Comparison of ENCODE assay signal across 11 mouse cellular contexts in the genomic region with DNA sequence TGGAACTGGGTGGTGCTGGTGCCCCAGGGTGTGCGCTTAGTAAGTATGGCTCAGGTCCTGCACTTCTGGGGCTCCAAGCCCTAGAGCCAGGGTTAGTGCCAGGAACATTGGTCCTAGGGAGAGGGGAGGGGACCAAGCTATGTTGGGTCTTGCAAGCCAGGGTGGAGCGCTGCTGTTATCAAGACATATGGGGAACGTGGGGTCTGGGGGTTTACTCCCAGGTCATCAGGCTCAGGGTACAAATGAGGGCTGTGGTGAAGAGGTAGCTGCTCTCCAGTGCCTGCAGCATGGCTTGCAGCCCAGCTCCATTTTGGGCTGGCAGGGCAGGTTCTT. TPM values are rescaled to one million over a fixed set of nuclear protein-coding genes. Genes with fewer than 3 reads are reported as not detected.
DNase-seq lines count a peak whose midpoint lies in the region; ATAC-seq lines count a peak whose summit lies in the region.
"Had no signal": no experiment of that assay in that cellular context is flagged by ENCODE, and none has a peak within 500 bp of the region (broad histone marks: within the 10 kb centered on the region; RNA-seq: fewer than 3 reads in every experiment).

No protein-coding gene starts in this region.

- no peaks in the 10 kb centered on the region for H3K9me3 ChIP-seq in forebrain, embryonic 10.5 days
- no peaks in the 10 kb centered on the region for H3K9me3 ChIP-seq in forebrain, embryonic 15.5 days
- no peaks in the 10 kb centered on the region for H3K9me3 ChIP-seq in intestine, embryonic 16.5 days (ENCODE audit: control insufficient read depth, low read length)
- H3K9me3 ChIP-seq in intestine, embryonic 15.5 days = no peaks in the 10 kb centered on the region
- H3K9me3 ChIP-seq in megakaryocyte, embryonic 14.5 days = no peaks in the 10 kb centered on the region
- H3K9me3 ChIP-seq in limb, embryonic 12.5 days = no peaks in the 10 kb centered on the region
- H3K9me3 ChIP-seq: embryonic facial prominence, embryonic 15.5 days had no signal

- H3K27ac ChIP-seq in forebrain, embryonic 10.5 days = 0 out of 2 replicates have a peak overlapping the region, but pooled peaks have one; percentile 20
- H3K27ac ChIP-seq in forebrain, embryonic 15.5 days (replicated peaks) = no peak overlapping the region
- H3K27ac ChIP-seq in intestine, embryonic 16.5 days (ENCODE audit: low read length) = no peak overlapping the region
- no peak overlapping the region for H3K27ac ChIP-seq in intestine, embryonic 15.5 days
- no peak overlapping the region for H3K27ac ChIP-seq in limb, embryonic 12.5 days
- H3K27ac ChIP-seq: embryonic facial prominence, embryonic 15.5 days had no signal

- H3K4me2 ChIP-seq in forebrain, embryonic 15.5 days (replicated peaks) = no peak overlapping the region
- H3K4me2 ChIP-seq in intestine, embryonic 16.5 days (ENCODE audit: low read depth, low read length) = no peak overlapping the region
- H3K4me2 ChIP-seq in intestine, embryonic 15.5 days (replicated peaks) = no peak overlapping the region
- H3K4me2 ChIP-seq in limb, embryonic 12.5 days = no peak overlapping the region
- H3K4me2 ChIP-seq: embryonic facial prominence, embryonic 15.5 days had no signal

- no peaks in the 10 kb centered on the region for H3K36me3 ChIP-seq in forebrain, embryonic 10.5 days (replicated peaks)
- H3K36me3 ChIP-seq in forebrain, embryonic 15.5 days = no peaks in the 10 kb centered on the region
- H3K36me3 ChIP-seq in intestine, embryonic 16.5 days (ENCODE audit: control insufficient read depth, insufficient read depth, low read length) = no peaks in the 10 kb centered on the region
- H3K36me3 ChIP-seq in intestine, embryonic 15.5 days = no peaks in the 10 kb centered on the region
- peaks cover 23% of the 10 kb centered on the region for H3K36me3 ChIP-seq in megakaryocyte, embryonic 14.5 days (replicated peaks; ENCODE audit: low read length)
- no peaks in the 10 kb centered on the region for H3K36me3 ChIP-seq in limb, embryonic 12.5 days
- H3K36me3 ChIP-seq: embryonic facial prominence, embryonic 15.5 days had no signal

- peaks cover 23% of the 10 kb centered on the region for H3K4me1 ChIP-seq in forebrain, embryonic 10.5 days
- H3K4me1 ChIP-seq in forebrain, embryonic 15.5 days = peaks cover 5% of the 10 kb centered on the region; the same call in 1 of the 2 replicates
- H3K4me1 ChIP-seq in intestine, embryonic 16.5 days (ENCODE audit: control insufficient read depth, insufficient read depth, low read length) = no peaks in the 10 kb centered on the region; the same call in 1 of the 2 replicates
- H3K4me1 ChIP-seq in intestine, embryonic 15.5 days (replicated peaks) = no peaks in the 10 kb centered on the region
- H3K4me1 ChIP-seq in megakaryocyte, embryonic 14.5 days = peaks cover 94% of the 10 kb centered on the region
- 0 out of 2 replicates have a peak, but pooled peaks cover 4% of the 10 kb centered on the region for H3K4me1 ChIP-seq in limb, embryonic 12.5 days (replicated peaks)

- no peak overlapping the region for H3K9ac ChIP-seq in forebrain, embryonic 15.5 days (replicated peaks)
- H3K9ac ChIP-seq in intestine, embryonic 16.5 days (ENCODE audit: low read depth, low read length) = no peak overlapping the region
- no peak overlapping the region for H3K9ac ChIP-seq in intestine, embryonic 15.5 days
- 0 out of 2 replicates have a peak overlapping the region, but pooled peaks have one; percentile 18 for H3K9ac ChIP-seq in limb, embryonic 12.5 days (replicated peaks)
- H3K9ac ChIP-seq: embryonic facial prominence, embryonic 15.5 days; liver, postnatal 0 days had no signal

- no peak for DNase-seq in forebrain, embryonic 10.5 days (ENCODE audit: extremely low spot score, low spot score)
- DNase-seq in frontal cortex, postnatal 10 days (ENCODE audit: low spot score in 2 of 2) = no peak

- no peak; the same call in 1 of the 2 replicates for ATAC-seq in forebrain, embryonic 15.5 days (replicated peaks)
- peak; percentile 31; the same call in 1 of the 2 replicates for ATAC-seq in intestine, embryonic 16.5 days
- ATAC-seq in intestine, embryonic 15.5 days = no peak
- no peak for ATAC-seq in megakaryocyte, adult 5-6 weeks (ENCODE audit: poor library complexity, severe bottlenecking)
- no peak; the same call in 1 of the 2 replicates for ATAC-seq in limb, embryonic 12.5 days (ENCODE audit: insufficient number of reproducible peaks, insufficient read depth, low FRiP score, low TSS enrichment, low read depth)

- WGBS in forebrain, embryonic 10.5 days = 93% methylated on average over 3 of the region's 3 CpGs
- 97% methylated on average over 3 of the region's 3 CpGs for WGBS in forebrain, embryonic 15.5 days
- WGBS in intestine, embryonic 16.5 days = 88% methylated on average over 3 of the region's 3 CpGs
- 88% methylated on average over 3 of the region's 3 CpGs for WGBS in intestine, embryonic 15.5 days
- 80% methylated on average over 3 of the region's 3 CpGs for WGBS in limb, embryonic 12.5 days

- H3K4me3 ChIP-seq in forebrain, embryonic 10.5 days = no peak overlapping the region
- no peak overlapping the region for H3K4me3 ChIP-seq in forebrain, embryonic 15.5 days
- H3K4me3 ChIP-seq in intestine, embryonic 16.5 days (ENCODE audit: low read length) = no peak overlapping the region
- no peak overlapping the region for H3K4me3 ChIP-seq in intestine, embryonic 15.5 days (replicated peaks)
- H3K4me3 ChIP-seq in megakaryocyte, embryonic 14.5 days (replicated peaks) = peak overlapping the region; percentile 71
- no peak overlapping the region for H3K4me3 ChIP-seq in limb, embryonic 12.5 days (replicated peaks)
- H3K4me3 ChIP-seq: embryonic facial prominence, embryonic 15.5 days had no signal

- no peaks in the 10 kb centered on the region for H3K27me3 ChIP-seq in forebrain, embryonic 10.5 days (ENCODE audit: poor library complexity, severe bottlenecking)
- H3K27me3 ChIP-seq in forebrain, embryonic 15.5 days = no peaks in the 10 kb centered on the region
- no peaks in the 10 kb centered on the region for H3K27me3 ChIP-seq in intestine, embryonic 16.5 days (replicated peaks; ENCODE audit: control insufficient read depth, insufficient read depth, low read length)
- H3K27me3 ChIP-seq in intestine, embryonic 15.5 days (replicated peaks) = no peaks in the 10 kb centered on the region
- H3K27me3 ChIP-seq in megakaryocyte, embryonic 14.5 days (replicated peaks) = peaks cover 9% of the 10 kb centered on the region
- no peaks in the 10 kb centered on the region for H3K27me3 ChIP-seq in limb, embryonic 12.5 days
- H3K27me3 ChIP-seq: CH12.LX; embryonic facial prominence, embryonic 15.5 days had no signal

RNA-seq across cellular contexts. Expression of gene Sun2, which starts 11.1 kb away (rescaled TPM):
- 2.0 and 3.4 TPM in 2 replicates for polyA plus RNA-seq in forebrain, embryonic 10.5 days (2016; fragmentation: Nextera tagmentation; extraction: Ambion mirVana)
- 10.5 and 11.6 TPM in 2 replicates for polyA plus RNA-seq in forebrain, embryonic 15.5 days (2015; fragmentation: Nextera tagmentation; extraction: Ambion mirVana)
- 2.8 and 3.3 TPM in 2 replicates for polyA plus RNA-seq in intestine, embryonic 16.5 days (2015; fragmentation: Nextera tagmentation; extraction: Ambion mirVana)
- polyA plus RNA-seq in intestine, embryonic 15.5 days (2015; fragmentation: Nextera tagmentation; extraction: Ambion mirVana) = 3.4 and 4.5 TPM in 2 replicates
- 27.2 and 34.9 TPM in 2 replicates for polyA plus RNA-seq in megakaryocyte, embryonic 14.5 days (2012; ENCODE audit: insufficient read depth, low replicate concordance)
- 53.6 and 54.4 TPM in 2 replicates for total RNA-seq in megakaryocyte, adult 5-6 weeks (2015)
- 129 and 161 TPM in 2 replicates for total RNA-seq in megakaryocyte, adult 5-6 weeks (2017)
- 6.1 and 6.6 TPM in 2 replicates for polyA plus RNA-seq in limb, embryonic 12.5 days (2016; fragmentation: Nextera tagmentation; extraction: Ambion mirVana)

RNA-seq across cellular contexts. Expression of gene Dnal4, which starts 24.3 kb away (rescaled TPM):
- polyA plus RNA-seq in forebrain, embryonic 10.5 days (2016; fragmentation: Nextera tagmentation; extraction: Ambion mirVana) = 63.3 and 70.8 TPM in 2 replicates
- 94.8 and 99.9 TPM in 2 replicates for polyA plus RNA-seq in forebrain, embryonic 15.5 days (2015; fragmentation: Nextera tagmentation; extraction: Ambion mirVana)
- polyA plus RNA-seq in intestine, embryonic 16.5 days (2015; fragmentation: Nextera tagmentation; extraction: Ambion mirVana) = 38.8 and 43.0 TPM in 2 replicates
- polyA plus RNA-seq in intestine, embryonic 15.5 days (2015; fragmentation: Nextera tagmentation; extraction: Ambion mirVana) = 42.6 and 44.5 TPM in 2 replicates
- polyA plus RNA-seq in megakaryocyte, embryonic 14.5 days (2012; ENCODE audit: insufficient read depth, low replicate concordance) = 23.4 and 30.0 TPM in 2 replicates
- total RNA-seq in megakaryocyte, adult 5-6 weeks (2015) = 13.9 and 14.1 TPM in 2 replicates
- total RNA-seq in megakaryocyte, adult 5-6 weeks (2017) = 9.6 and 12.3 TPM in 2 replicates
- 71.0 and 71.2 TPM in 2 replicates for polyA plus RNA-seq in limb, embryonic 12.5 days (2016; fragmentation: Nextera tagmentation; extraction: Ambion mirVana)

RNA-seq across cellular contexts. Expression of gene Nptxr, which starts 51.2 kb away (rescaled TPM):
- 1.6 and 1.7 TPM in 2 replicates for polyA plus RNA-seq in forebrain, embryonic 10.5 days (2016; fragmentation: Nextera tagmentation; extraction: Ambion mirVana)
- 19.4 and 19.5 TPM in 2 replicates for polyA plus RNA-seq in forebrain, embryonic 15.5 days (2015; fragmentation: Nextera tagmentation; extraction: Ambion mirVana)
- 1.3 and 1.8 TPM in 2 replicates for polyA plus RNA-seq in intestine, embryonic 16.5 days (2015; fragmentation: Nextera tagmentation; extraction: Ambion mirVana)
- 2.8 and 3.3 TPM in 2 replicates for polyA plus RNA-seq in intestine, embryonic 15.5 days (2015; fragmentation: Nextera tagmentation; extraction: Ambion mirVana)
- 0.03 TPM in 1 of 2 replicates, not detected in the other for polyA plus RNA-seq in megakaryocyte, embryonic 14.5 days (2012; ENCODE audit: insufficient read depth, low replicate concordance)
- 0.33 and 1.3 TPM in 2 replicates for total RNA-seq in megakaryocyte, adult 5-6 weeks (2015)
- 0.44 and 0.49 TPM in 2 replicates for total RNA-seq in megakaryocyte, adult 5-6 weeks (2017)
- 2.0 and 2.3 TPM in 2 replicates for polyA plus RNA-seq in limb, embryonic 12.5 days (2016; fragmentation: Nextera tagmentation; extraction: Ambion mirVana)
